Mouse (Mus musculus): ENCODE results near the gene Tmem94. TPM values are rescaled to one million over a fixed set of nuclear protein-coding genes. Genes with fewer than 3 reads are reported as not detected.

Gene Tmem94
- 25.1 and 25.6 TPM in 2 replicates for polyA plus RNA-seq (2015; fragmentation: Nextera tagmentation; extraction: Ambion mirVana)

- Histone ChIP-seq H3K4me3 (ENCODE audit: low read depth, low read length) (peak within 1 kb of the TSS; percentile 74), H3K27me3 (ENCODE audit: control insufficient read depth, insufficient read depth, low read depth, low read length) (no peaks in the 10 kb centered on the region), H3K4me1 (ENCODE audit: control insufficient read depth, insufficient read depth, low read length) (peaks cover 23% of the 10 kb centered on the region), H3K9me3 (replicated peaks; ENCODE audit: control insufficient read depth, low read length, poor library complexity, severe bottlenecking) (no peaks in the 10 kb centered on the region), H3K4me2 (ENCODE audit: low read length) (peak within 1 kb of the TSS; percentile 71), H3K27ac (ENCODE audit: low read length) (peak within 1 kb of the TSS; percentile 88), H3K9ac (ENCODE audit: low read depth, low read length) (peak within 1 kb of the TSS; percentile 89), H3K36me3 (ENCODE audit: control insufficient read depth, insufficient read depth, low read length) (no peaks in the 10 kb centered on the region)
- ATAC-seq = peak; percentile 97
- WGBS = 0% methylated on average over 28 of the region's 32 CpGs
These were observed at the start of gene Tmem94 for GRCm38 (mm10) chr11:115765103-115765606. Gene Tmem94, plus strand, starts transcription at chr11:115765433.

DNA sequence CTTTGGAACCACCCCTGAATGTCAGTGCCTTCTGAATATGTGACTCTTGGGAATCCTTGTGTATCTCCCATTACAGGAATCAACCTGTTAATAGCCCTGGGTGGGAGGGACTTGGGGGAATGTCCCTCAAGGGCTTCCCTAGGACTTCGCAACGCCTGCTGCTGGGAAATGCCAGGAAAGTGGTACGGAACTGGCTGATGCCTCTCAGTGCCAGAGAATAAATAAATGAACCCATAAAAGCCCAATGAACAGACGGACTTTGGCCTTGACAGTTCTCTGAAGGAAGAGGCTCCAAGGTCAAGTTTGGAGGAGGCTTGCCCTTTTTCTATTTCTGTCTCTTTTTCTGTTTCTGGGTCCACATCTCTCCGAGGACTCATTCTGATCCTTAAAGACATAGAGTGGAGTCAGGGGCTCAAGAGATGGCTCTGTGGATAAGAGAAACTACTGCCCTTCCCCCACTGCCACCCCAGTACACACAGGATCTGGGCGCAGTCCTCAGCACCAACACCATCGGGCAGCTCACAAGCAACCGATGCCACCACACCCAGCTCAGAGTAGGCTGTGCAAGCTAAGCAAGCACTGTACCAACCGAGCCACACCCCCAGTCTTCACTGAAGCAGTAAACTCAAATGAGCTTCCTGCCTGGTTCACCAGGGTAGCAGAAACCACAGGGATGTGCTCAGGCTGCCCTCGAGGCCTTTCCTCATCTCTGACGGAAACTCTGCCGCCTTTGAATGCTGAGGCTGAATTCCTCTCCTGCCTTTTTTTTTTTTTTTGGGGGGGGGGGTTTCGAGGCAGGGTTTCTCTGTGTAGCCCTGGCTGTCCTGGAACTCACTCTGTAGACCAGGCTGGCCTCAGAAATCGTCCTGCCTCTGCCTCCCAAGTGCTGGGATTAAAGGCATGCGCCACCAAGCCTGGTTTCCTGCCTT, 48.6 kb upstream of the Tmem94 start:
- no peaks in the 10 kb centered on the region for H3K27me3 ChIP-seq (ENCODE audit: control insufficient read depth, insufficient read depth, low read depth, low read length)
- H3K27ac ChIP-seq (ENCODE audit: low read length) = no peak overlapping the region
- no peak for ATAC-seq
- no peak overlapping the region for H3K9ac ChIP-seq (ENCODE audit: low read depth, low read length)
- 76% methylated on average over 15 of the region's 15 CpGs for WGBS
- no peaks in the 10 kb centered on the region for H3K9me3 ChIP-seq (replicated peaks; ENCODE audit: control insufficient read depth, low read length, poor library complexity, severe bottlenecking)
- H3K4me3 ChIP-seq (ENCODE audit: low read depth, low read length) = no peak overlapping the region
- H3K4me2 ChIP-seq (ENCODE audit: low read length) = no peak overlapping the region
- no peaks in the 10 kb centered on the region for H3K4me1 ChIP-seq (ENCODE audit: control insufficient read depth, insufficient read depth, low read length)
- no peaks in the 10 kb centered on the region for H3K36me3 ChIP-seq (ENCODE audit: control insufficient read depth, insufficient read depth, low read length)

- ATAC-seq = no peak
- Histone ChIP-seq H3K4me3 (ENCODE audit: low read depth, low read length) (no peak overlapping the region), H3K36me3 (ENCODE audit: control insufficient read depth, insufficient read depth, low read length) (no peaks in the 10 kb centered on the region), H3K9ac (ENCODE audit: low read depth, low read length) (no peak overlapping the region), H3K27me3 (ENCODE audit: control insufficient read depth, insufficient read depth, low read depth, low read length) (no peaks in the 10 kb centered on the region), H3K4me2 (ENCODE audit: low read length) (no peak overlapping the region), H3K4me1 (ENCODE audit: control insufficient read depth, insufficient read depth, low read length) (no peaks in the 10 kb centered on the region), H3K9me3 (replicated peaks; ENCODE audit: control insufficient read depth, low read length, poor library complexity, severe bottlenecking) (no peaks in the 10 kb centered on the region), H3K27ac (ENCODE audit: low read length) (no peak overlapping the region)
- WGBS = 59% methylated on average over 8 of the region's 8 CpGs
These were observed 47.4 kb upstream of the Tmem94 start for GRCm38 (mm10) chr11:115717660-115718390.

DNA sequence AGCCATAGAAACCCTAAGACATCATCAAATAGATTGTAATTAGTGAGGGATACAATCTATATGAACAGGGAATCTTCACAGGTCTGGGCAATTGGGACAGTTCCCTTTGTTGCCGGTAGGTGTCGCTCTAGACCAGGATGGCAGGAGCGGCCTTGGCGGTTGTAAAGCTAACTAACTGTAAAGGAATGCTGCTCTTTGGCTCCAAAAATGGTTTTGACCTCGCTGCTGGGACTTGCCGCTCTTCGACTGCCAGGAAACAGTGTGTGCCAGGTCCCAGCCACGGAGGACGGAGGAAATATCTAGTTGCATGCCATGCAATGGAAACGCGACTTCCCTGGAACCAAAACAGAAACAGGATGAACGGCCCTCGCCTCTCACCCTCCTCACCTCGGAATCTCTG, 42.6 kb upstream of the Tmem94 start:
- Histone ChIP-seq H3K36me3 (ENCODE audit: control insufficient read depth, insufficient read depth, low read length) (no peaks in the 10 kb centered on the region), H3K9me3 (replicated peaks; ENCODE audit: control insufficient read depth, low read length, poor library complexity, severe bottlenecking) (no peaks in the 10 kb centered on the region), H3K27me3 (ENCODE audit: control insufficient read depth, insufficient read depth, low read depth, low read length) (no peaks in the 10 kb centered on the region), H3K4me3 (ENCODE audit: low read depth, low read length) (no peak overlapping the region), H3K4me1 (ENCODE audit: control insufficient read depth, insufficient read depth, low read length) (no peaks in the 10 kb centered on the region), H3K4me2 (ENCODE audit: low read length) (0 out of 2 replicates have a peak overlapping the region, but pooled peaks have one; percentile 2), H3K27ac (ENCODE audit: low read length) (no peak overlapping the region), H3K9ac (ENCODE audit: low read depth, low read length) (no peak overlapping the region)
- WGBS = 20% methylated on average over 14 of the region's 14 CpGs
- ATAC-seq = no peak

GRCm38 (mm10) chr11:115723231-115723630, 42.0 kb upstream of the Tmem94 start:
- no peaks in the 10 kb centered on the region for H3K4me1 ChIP-seq (ENCODE audit: control insufficient read depth, insufficient read depth, low read length)
- no peaks in the 10 kb centered on the region for H3K9me3 ChIP-seq (replicated peaks; ENCODE audit: control insufficient read depth, low read length, poor library complexity, severe bottlenecking)
- no peak overlapping the region for H3K4me3 ChIP-seq (ENCODE audit: low read depth, low read length)
- H3K36me3 ChIP-seq (ENCODE audit: control insufficient read depth, insufficient read depth, low read length) = no peaks in the 10 kb centered on the region
- no peak overlapping the region for H3K9ac ChIP-seq (ENCODE audit: low read depth, low read length)
- H3K4me2 ChIP-seq (ENCODE audit: low read length) = no peak overlapping the region
- H3K27ac ChIP-seq (ENCODE audit: low read length) = no peak overlapping the region
- ATAC-seq = no peak
- H3K27me3 ChIP-seq (ENCODE audit: control insufficient read depth, insufficient read depth, low read depth, low read length) = no peaks in the 10 kb centered on the region
- WGBS = 79% methylated on average over 2 of the region's 2 CpGs

DNA sequence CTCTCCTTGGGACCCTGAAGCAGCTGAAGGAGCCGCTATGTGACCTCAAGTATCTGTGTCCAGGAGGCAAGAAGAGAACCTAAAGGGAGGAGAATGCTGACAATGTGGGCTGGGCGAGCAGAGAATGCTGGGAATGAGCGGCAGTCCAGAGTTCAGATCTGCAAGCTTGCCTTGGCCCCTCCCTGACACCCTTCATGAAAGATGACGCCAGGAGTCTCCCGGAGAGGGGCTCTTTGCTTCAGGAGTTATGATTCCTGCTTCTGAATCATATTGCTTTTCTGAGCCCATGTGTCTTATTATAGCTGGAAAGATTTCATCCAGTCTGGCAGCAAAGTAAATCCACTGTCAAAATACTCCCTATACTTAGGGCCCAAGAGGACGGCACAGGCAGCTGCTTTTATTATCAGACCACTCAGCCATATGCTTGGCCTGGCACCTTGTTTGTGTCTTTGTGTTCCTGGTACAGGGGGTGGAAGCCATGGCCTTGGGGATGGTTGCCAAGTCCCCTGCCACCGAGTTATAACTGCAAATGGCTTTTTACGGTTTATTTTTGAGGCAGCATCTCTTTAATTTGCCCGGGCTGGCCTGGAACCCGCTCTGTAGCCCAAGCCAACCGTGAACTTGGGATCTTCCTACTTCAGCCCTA, 31.1 kb upstream of the Tmem94 start:
- Histone ChIP-seq H3K4me1 (ENCODE audit: control insufficient read depth, insufficient read depth, low read length) (no peaks in the 10 kb centered on the region), H3K4me3 (ENCODE audit: low read depth, low read length) (no peak overlapping the region), H3K27ac (ENCODE audit: low read length) (no peak overlapping the region; the same call in 1 of the 2 replicates), H3K36me3 (ENCODE audit: control insufficient read depth, insufficient read depth, low read length) (no peaks in the 10 kb centered on the region), H3K4me2 (ENCODE audit: low read length) (no peak overlapping the region), H3K9me3 (replicated peaks; ENCODE audit: control insufficient read depth, low read length, poor library complexity, severe bottlenecking) (no peaks in the 10 kb centered on the region), H3K9ac (ENCODE audit: low read depth, low read length) (no peak overlapping the region), H3K27me3 (ENCODE audit: control insufficient read depth, insufficient read depth, low read depth, low read length) (no peaks in the 10 kb centered on the region)
- ATAC-seq = no peak
- 49% methylated on average over 11 of the region's 11 CpGs for WGBS

DNA sequence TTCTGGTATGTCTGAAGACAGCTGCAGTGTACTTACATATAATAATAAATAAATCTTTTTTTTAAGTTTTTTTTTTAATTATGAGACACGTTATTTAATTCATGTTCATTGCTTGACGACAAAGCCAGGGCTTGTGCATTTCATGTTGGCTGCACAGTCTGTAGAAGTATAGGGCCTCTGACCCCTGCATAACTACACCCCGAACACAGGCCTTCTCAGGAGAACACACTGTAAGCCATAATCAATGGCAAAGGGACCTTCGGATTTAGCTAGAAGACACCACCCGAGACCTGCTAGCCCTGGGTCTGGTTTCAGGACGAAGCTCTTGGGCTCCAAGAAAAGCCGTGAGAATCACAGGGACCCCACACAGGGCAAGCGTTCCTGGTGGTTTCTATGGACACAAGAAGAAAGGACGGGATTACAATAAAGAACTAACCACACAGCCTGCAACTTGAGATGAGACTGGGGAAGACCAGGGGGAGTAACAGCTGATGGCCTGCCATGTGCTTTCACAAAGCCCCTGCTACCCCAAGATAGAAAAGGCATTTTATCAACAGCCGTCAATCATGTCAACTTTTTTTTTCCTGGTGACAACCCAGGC, 27.5 kb upstream of the Tmem94 start:
- no peaks in the 10 kb centered on the region for H3K36me3 ChIP-seq (ENCODE audit: control insufficient read depth, insufficient read depth, low read length)
- 14% methylated on average over 10 of the region's 10 CpGs for WGBS
- no peak overlapping the region for H3K4me2 ChIP-seq (ENCODE audit: low read length)
- H3K4me3 ChIP-seq (ENCODE audit: low read depth, low read length) = no peak overlapping the region
- no peaks in the 10 kb centered on the region for H3K27me3 ChIP-seq (ENCODE audit: control insufficient read depth, insufficient read depth, low read depth, low read length)
- no peak overlapping the region for H3K27ac ChIP-seq (ENCODE audit: low read length)
- H3K9me3 ChIP-seq (replicated peaks; ENCODE audit: control insufficient read depth, low read length, poor library complexity, severe bottlenecking) = no peaks in the 10 kb centered on the region
- no peak for ATAC-seq
- H3K4me1 ChIP-seq (ENCODE audit: control insufficient read depth, insufficient read depth, low read length) = no peaks in the 10 kb centered on the region
- H3K9ac ChIP-seq (ENCODE audit: low read depth, low read length) = no peak overlapping the region

DNA sequence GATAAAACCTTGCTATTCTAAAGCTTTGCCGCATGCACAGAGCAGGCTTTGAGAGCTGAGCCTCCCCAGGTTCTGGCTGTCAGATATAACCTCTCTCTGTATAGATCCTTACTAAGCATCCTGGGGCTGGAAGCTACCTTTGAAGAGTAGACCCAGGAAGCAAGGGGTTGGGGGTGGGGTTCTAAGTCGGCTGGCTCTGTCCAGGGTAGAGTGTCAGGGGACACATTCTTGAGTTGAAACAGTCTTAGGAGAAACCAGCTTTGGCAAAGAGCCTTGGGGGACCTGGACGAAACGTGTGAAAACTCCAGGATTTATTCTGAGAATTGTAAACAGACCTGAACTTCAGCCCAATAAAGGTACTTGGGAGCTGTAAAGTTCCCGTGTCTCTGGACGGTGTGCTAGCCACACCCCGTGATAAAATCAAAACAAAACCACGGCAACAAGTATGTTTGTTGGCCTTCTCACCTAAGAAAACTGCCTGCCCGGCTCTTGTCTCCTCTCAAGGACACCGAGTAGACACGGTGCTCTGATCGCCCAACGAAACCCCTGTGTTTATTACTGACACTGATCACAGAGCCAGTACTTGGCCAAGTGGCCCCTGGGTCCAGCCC, 26.9 kb upstream of the Tmem94 start:
- H3K4me3 ChIP-seq (ENCODE audit: low read depth, low read length) = no peak overlapping the region
- H3K27ac ChIP-seq (ENCODE audit: low read length) = no peak overlapping the region
- no peaks in the 10 kb centered on the region for H3K4me1 ChIP-seq (ENCODE audit: control insufficient read depth, insufficient read depth, low read length)
- H3K4me2 ChIP-seq (ENCODE audit: low read length) = no peak overlapping the region
- ATAC-seq = no peak
- H3K9ac ChIP-seq (ENCODE audit: low read depth, low read length) = no peak overlapping the region
- H3K27me3 ChIP-seq (ENCODE audit: control insufficient read depth, insufficient read depth, low read depth, low read length) = no peaks in the 10 kb centered on the region
- no peaks in the 10 kb centered on the region for H3K9me3 ChIP-seq (replicated peaks; ENCODE audit: control insufficient read depth, low read length, poor library complexity, severe bottlenecking)
- 45% methylated on average over 13 of the region's 13 CpGs for WGBS
- no peaks in the 10 kb centered on the region for H3K36me3 ChIP-seq (ENCODE audit: control insufficient read depth, insufficient read depth, low read length)
